Mouse (Mus musculus) lung, embryonic 14.5 days (tissue): ENCODE results near the gene Lat2. TPM values are rescaled to one million over a fixed set of nuclear protein-coding genes. Genes with fewer than 3 reads are reported as not detected.

ENCODE experiments used
- ATAC-seq: fragments of 200-750 bp; cut with Nextera tagmentation; 2 replicates; pipeline ENCODE4 v1.8.0; 2017; ENCODE audit warnings: mild to moderate bottlenecking, moderate TSS enrichment, moderate library complexity; ENCODE audit not compliant: insufficient read depth
- DNase-seq: peaks from one replicate; pipeline ENCODE4 v3.0.0-alpha.2; 2015
- H3K27ac ChIP-seq: fragments of 300-500 bp; sonication (generic); 2 replicates; pipeline ENCODE4 v1.5.1; 2014; ENCODE audit warnings: low read depth, mild to moderate bottlenecking, moderate library complexity
- H3K27me3 ChIP-seq: fragments of 300-500 bp; sonication (generic); 2 replicates; pipeline ENCODE4 v1.6.1; 2014; ENCODE audit warnings: low read length, control low read depth; ENCODE audit not compliant: insufficient read depth
- H3K36me3 ChIP-seq: fragments of 300-500 bp; sonication (generic); 2 replicates; pipeline ENCODE4 v1.6.1; 2014; ENCODE audit warnings: control low read depth; ENCODE audit not compliant: insufficient read depth
- H3K4me1 ChIP-seq: fragments of 300-500 bp; sonication (generic); 2 replicates; pipeline ENCODE4 v1.6.1; 2014; ENCODE audit warnings: antibody characterized with exemption, control low read depth; ENCODE audit not compliant: insufficient read depth
- H3K4me2 ChIP-seq: fragments of 300-500 bp; sonication (generic); 2 replicates; pipeline ENCODE4 v1.6.1; 2014; ENCODE audit warnings: mild to moderate bottlenecking
- H3K4me3 ChIP-seq: fragments of 300-500 bp; sonication (generic); 2 replicates; pipeline ENCODE4 v1.5.1; 2014; ENCODE audit warnings: low read depth, low read length
- H3K9ac ChIP-seq: fragments of 300-500 bp; sonication (generic); 2 replicates; pipeline ENCODE4 v1.6.1; 2014
- H3K9me3 ChIP-seq: fragments of 300-500 bp; sonication (generic); 2 replicates; pipeline ENCODE4 v1.6.1; 2016; ENCODE audit warnings: low read depth, low read length, control low read depth
- CTCF ChIP-seq: IDR thresholded peaks from 2 replicates; pipeline ENCODE4 v1.5.1; 2016; ENCODE audit warnings: antibody characterized with exemption, low read depth
- WGBS: fragments of 180-500 bp; shearing (Covaris S2); extraction: QIAGEN DNeasy Blood & Tissue Kit; methylation state at CpG from one replicate; pipeline ENCODE4 v1.1.7; 2014; 5-methylcytosine and 5-hydroxymethylcytosine counted together
- polyA plus RNA-seq: library from polyadenylated mRNA; unstranded; fragments of >200 nt; fragmentation: Nextera tagmentation; extraction: Ambion mirVana; gene quantifications from 2 replicates; pipeline ENCODE4 v1.2.1, GENCODE M21; 2014

Lat2 gene
- polyA plus RNA-seq, 1 experiment from 2014 or later: 2.1 TPM

DNA sequence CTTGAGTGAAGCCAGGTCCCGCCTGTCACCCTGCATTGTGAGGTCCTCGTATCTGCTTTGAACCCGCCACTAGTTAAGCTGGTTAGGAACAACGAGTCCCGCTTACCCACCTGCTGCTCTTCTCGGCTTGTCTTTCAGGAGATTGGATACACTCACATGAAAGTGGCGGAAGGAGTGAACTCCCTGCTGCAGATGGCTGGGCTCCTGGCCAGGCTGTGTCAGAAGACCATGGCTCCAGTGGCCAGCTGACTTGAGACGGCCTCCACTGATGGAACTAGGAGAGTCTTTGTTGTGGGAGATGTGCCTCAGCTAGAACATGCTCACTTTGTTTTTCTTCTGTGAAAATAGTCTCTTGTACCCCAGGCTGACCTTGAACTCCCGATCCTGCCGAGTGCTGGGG lies 17.1 kb downstream of the Lat2 start:
- Histone ChIP-seq H3K4me3 (no peak overlapping the region), H3K36me3 (peaks cover 65% of the 10 kb centered on the region), H3K9me3 (no peaks in the 10 kb centered on the region), H3K27me3 (no peaks in the 10 kb centered on the region), H3K27ac (no peak overlapping the region), H3K4me1 (no peaks in the 10 kb centered on the region), H3K9ac (no peak overlapping the region), H3K4me2 (no peak overlapping the region)
- DNase-seq (no peak), ATAC-seq (no peak)
- WGBS: 81% methylated on average over 10 of the region's 10 CpGs
- no peak for TF ChIP-seq CTCF

DNA sequence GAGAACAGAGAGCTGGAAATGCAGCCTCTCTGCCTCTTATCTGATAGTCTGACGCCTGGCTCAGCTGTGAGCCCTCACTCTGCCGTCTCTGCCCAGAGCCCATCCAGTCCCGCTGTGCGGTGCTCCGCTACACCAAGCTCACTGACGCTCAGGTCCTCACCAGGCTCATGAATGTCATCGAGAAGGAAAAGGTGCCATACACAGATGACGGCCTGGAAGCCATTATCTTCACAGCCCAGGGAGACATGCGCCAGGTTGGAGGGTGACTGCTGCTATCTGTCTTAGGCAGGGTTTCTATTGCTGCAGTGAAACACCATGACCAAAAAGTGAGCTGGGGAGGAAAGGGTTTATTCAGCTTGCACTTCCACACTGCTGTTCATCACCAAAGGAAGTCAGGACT lies 21.7 kb downstream of the Lat2 start:
- Histone ChIP-seq H3K4me1 (no peaks in the 10 kb centered on the region), H3K27me3 (no peaks in the 10 kb centered on the region), H3K4me3 (no peak overlapping the region), H3K9ac (no peak overlapping the region), H3K9me3 (no peaks in the 10 kb centered on the region), H3K4me2 (no peak overlapping the region), H3K27ac (no peak overlapping the region), H3K36me3 (peaks cover 95% of the 10 kb centered on the region)
- ATAC-seq (no peak), DNase-seq (no peak)
- no peak for TF ChIP-seq CTCF
- 77% methylated on average over 9 of the region's 9 CpGs for WGBS

DNA sequence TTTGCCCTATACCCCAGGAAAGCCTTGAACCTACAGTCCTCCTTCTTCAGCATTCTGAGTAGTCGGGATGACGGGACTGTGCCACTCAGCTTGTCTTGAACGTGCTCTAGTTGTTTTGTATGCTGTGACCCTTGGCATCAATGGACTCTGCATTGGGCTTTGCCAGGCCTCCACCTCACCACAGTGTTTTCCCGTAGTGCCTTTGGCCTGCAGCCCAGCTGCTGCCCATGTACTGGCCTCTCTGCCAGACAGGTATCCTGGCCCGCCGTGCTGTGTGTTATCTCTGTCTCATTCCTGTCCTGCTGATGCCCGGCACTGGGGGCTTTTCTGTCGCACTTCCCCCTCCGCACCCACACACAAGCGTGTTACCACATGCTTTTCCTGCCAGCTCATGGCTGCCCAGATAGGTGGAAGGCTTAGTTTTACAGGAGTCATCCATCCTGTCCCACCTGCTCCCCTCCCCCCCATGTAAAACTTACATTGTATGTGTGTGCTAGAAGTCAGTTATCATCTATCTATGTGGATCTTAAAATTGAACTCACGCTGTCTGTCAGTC lies 22.7 kb downstream of the Lat2 start:
- Histone ChIP-seq H3K27ac (no peak overlapping the region), H3K4me1 (no peaks in the 10 kb centered on the region), H3K36me3 (peaks cover 91% of the 10 kb centered on the region), H3K4me2 (no peak overlapping the region), H3K27me3 (no peaks in the 10 kb centered on the region), H3K9me3 (no peaks in the 10 kb centered on the region), H3K4me3 (no peak overlapping the region), H3K9ac (no peak overlapping the region)
- WGBS: 86% methylated on average over 11 of the region's 11 CpGs
- ATAC-seq (no peak), DNase-seq (no peak)
- no peak for TF ChIP-seq CTCF

DNA sequence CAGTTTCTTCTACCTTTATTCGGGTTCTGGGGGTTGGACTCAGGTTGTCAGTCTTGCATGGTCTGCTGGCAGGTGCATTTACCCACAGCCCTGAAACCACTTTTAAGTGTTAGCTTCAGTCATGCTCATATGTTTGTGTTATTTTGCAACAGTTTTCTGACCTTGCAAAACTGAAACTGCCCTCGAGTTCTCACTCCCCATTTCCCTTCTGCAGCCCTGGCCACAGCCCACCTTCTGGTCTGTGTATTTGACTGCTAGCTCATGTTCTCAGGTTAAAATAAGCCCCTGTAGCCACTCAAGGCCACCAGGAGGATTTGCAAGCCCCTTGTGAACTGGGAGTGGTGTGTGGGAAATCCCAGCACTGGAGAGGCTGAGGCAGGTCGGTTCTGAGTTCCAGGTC lies 24.9 kb downstream of the Lat2 start:
- H3K9me3 ChIP-seq: no peaks in the 10 kb centered on the region
- DNase-seq: no peak
- H3K27ac ChIP-seq: no peak overlapping the region
- 81% methylated on average over 3 of the region's 3 CpGs for WGBS
- H3K4me2 ChIP-seq: no peak overlapping the region
- no peak overlapping the region for H3K4me3 ChIP-seq
- H3K4me1 ChIP-seq: no peaks in the 10 kb centered on the region
- H3K36me3 ChIP-seq: peaks cover 76% of the 10 kb centered on the region
- H3K9ac ChIP-seq: no peak overlapping the region
- no peak for TF ChIP-seq CTCF
- H3K27me3 ChIP-seq: no peaks in the 10 kb centered on the region
- ATAC-seq: no peak

DNA sequence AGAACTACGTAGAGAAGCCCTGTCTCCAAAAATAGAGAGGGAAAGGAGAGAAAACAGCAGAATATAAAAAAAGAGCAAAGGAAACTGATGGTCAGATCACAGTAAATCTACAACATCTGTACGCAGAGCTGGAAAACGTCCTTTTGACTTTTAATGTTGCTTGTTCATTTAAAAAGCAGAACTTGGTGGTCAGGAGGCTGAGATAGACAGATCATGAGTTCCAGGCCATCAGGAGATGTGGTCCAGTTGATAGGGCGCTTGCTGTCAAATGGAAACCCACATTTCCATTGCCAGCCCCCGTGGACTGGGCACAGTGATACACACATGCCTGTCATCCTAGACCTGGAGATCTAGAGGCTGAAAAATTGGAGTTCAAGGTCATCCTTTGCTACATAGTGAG lies 30.0 kb downstream of the Lat2 start:
- no peak overlapping the region for H3K4me3 ChIP-seq
- ATAC-seq: no peak

DNA sequence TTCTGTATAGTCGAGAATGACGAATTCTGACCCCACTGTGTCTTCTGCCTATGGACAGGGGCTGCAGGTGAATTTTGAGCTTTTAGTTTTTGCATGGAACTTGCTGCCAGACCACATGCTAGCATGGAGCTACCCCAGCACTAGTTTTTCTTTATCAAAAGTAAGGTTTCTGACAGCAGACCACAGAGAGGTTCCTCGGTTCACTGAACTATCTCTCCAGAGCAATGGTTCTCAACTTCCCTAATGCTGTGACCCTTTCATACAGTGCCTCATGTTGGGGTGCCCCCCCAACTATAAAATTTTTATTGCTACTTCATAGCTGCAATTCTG lies 31.0 kb downstream of the Lat2 start:
- Histone ChIP-seq H3K9me3 (no peaks in the 10 kb centered on the region), H3K36me3 (peaks cover 23% of the 10 kb centered on the region), H3K4me3 (peak overlapping the region; percentile 86), H3K4me2 (peak overlapping the region; percentile 92), H3K9ac (peak overlapping the region; percentile 69), H3K27me3 (no peaks in the 10 kb centered on the region), H3K27ac (no peak overlapping the region), H3K4me1 (0 out of 2 replicates have a peak, but pooled peaks cover 7% of the 10 kb centered on the region)
- DNase-seq (no peak), ATAC-seq (no peak)
- WGBS: 74% methylated on average over 3 of the region's 3 CpGs
- no peak for TF ChIP-seq CTCF

More for the DNA sequence above, 30.0 kb downstream of the Lat2 start:
- 89% methylated on average over 5 of the region's 5 CpGs for WGBS
- H3K27ac ChIP-seq: no peak overlapping the region
- no peak overlapping the region for H3K4me2 ChIP-seq
- no peak for DNase-seq
- H3K36me3 ChIP-seq: peaks cover 30% of the 10 kb centered on the region
- H3K27me3 ChIP-seq: no peaks in the 10 kb centered on the region
- no peaks in the 10 kb centered on the region for H3K9me3 ChIP-seq
- no peak for TF ChIP-seq CTCF
- no peak overlapping the region for H3K9ac ChIP-seq
- 0 out of 2 replicates have a peak, but pooled peaks cover 7% of the 10 kb centered on the region for H3K4me1 ChIP-seq

DNA sequence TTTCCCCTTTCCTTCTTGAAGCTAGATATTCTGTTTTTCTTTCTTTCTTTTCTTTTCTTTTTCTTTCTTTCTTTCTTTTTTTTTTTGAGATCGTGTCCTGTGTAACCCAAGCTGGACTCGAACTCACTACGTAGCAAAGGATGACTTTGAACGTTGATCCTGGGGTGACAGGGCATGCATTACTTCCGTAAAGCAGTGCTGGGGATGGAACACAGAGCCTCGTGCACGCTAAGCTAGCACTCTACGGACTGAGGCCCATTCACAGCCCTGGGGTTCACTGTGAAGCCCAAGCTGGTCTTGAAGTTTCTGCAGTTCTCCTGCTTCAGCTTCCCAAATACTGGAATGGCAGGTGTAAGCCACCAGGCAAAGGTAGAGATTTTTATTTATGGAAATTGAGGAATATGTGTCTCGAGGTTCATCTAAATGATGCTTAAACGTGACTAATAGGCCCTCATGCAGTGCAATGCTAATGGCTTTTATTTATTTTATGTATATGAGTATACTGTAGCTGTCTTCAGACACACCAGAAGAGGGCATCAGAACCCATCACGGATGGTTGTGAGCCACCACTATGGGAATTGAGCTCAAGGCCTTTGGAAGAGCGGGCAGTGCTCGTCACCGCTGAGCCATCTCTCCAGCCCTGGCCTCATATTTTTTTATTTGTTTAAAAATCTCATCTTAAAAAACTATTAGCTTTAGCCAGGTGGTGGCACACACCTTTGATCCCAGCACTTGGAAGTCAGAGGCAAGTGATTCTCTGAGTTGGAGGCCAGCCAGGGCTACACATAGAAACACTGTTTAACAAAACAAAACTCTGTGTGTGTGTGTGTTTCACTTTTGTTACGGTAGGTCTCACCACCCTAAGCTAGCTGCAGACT lies 31.6 kb downstream of the Lat2 start:
- Histone ChIP-seq H3K27ac (no peak overlapping the region), H3K4me2 (peak overlapping the region; percentile 92), H3K9me3 (no peaks in the 10 kb centered on the region), H3K9ac (peak overlapping the region; percentile 69), H3K4me1 (0 out of 2 replicates have a peak, but pooled peaks cover 7% of the 10 kb centered on the region), H3K4me3 (peak overlapping the region; percentile 86), H3K27me3 (no peaks in the 10 kb centered on the region), H3K36me3 (peaks cover 18% of the 10 kb centered on the region; the same call in 1 of the 2 replicates)
- ATAC-seq (no peak), DNase-seq (peak; percentile 9)
- WGBS: 24% methylated on average over 15 of the region's 15 CpGs
- TF ChIP-seq CTCF: peak; percentile 25; the same call in 1 of the 2 replicates
